Mouse (Mus musculus) skeletal muscle tissue, adult 2 months (tissue): ENCODE measurements around the gene 9430038I01Rik.

Source experiments
- DNase-seq: peaks from one replicate; pipeline ENCODE4 v3.0.0-alpha.2; 2012; ENCODE audit warnings: low read depth, low spot score

9430038I01Rik gene

DNA sequence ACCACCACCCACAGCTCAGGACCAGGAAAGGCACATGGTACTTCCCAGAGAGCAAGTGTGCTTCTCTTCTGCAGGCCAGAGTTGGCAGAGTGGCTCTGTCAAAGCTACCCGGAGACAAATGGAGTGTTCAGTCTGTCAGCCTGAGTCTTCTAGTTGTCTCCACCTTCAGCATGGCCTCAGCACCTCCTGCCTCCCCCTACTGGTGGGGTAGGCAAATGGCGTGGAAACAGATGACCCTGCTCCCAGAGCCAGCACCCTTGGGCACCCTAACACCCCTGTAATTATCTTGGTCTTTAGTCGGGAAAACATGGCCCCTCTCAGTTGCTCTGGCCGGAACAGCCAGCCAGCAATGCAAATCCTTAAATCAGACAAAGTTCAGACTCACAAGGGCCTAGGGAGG, 43.8 kb downstream of the 9430038I01Rik start:
- no peak for DNase-seq

GRCm38 (mm10) chr7:137365056-137365455, 45.5 kb downstream of the 9430038I01Rik start:
- DNase-seq, result peak; percentile 15

DNA sequence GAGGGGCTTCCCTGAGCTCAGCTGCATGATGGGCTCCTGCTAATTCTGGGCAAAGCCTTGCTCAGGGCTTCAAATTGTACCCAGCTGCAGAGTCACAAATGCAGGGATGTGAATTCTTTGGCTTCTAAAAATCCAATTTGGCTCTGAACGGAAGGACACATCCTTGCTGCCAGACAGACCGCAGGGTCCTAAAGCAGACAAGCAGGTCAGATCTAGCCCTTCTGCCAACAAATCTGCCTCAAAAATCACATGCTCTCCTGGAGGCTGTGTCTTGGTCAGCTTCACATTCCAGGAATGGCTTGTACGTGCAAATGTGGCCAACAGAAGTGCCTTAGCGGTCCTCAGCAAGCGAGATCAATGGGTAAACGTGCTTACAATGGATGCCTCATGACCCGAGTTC, 46.0 kb downstream of the 9430038I01Rik start:
- DNase-seq, result peak; percentile 51

GRCm38 (mm10) chr7:137346860-137347259, 63.7 kb downstream of the 9430038I01Rik start:
- peak; percentile 31 for DNase-seq

- DNase-seq, result peak; percentile 67
Measured at GRCm38 (mm10) chr7:137346068-137346467, 64.5 kb downstream of the 9430038I01Rik start.

GRCm38 (mm10) chr7:137333951-137334350, 76.6 kb downstream of the 9430038I01Rik start:
- no peak for DNase-seq
